Mouse (Mus musculus) ES-Bruce4 (cell line): Measurements from ENCODE around the gene Mon2. TPM values are rescaled to one million over a fixed set of nuclear protein-coding genes. Genes with fewer than 3 reads are reported as not detected.
"Not testable (repeated sequence)": the region's sequence is repeated elsewhere in the genome, so short reads cannot be mapped to it uniquely, and the experiment has no call there.

Source experiments
- H3K27ac ChIP-seq: 2 replicates; pipeline ENCODE4 v1.5.1; 2012; ENCODE audit warnings: low read length, inconsistent platforms; ENCODE audit not compliant: insufficient read depth
- H3K27me3 ChIP-seq: 2 replicates; pipeline ENCODE4 v1.6.1; 2012; ENCODE audit warnings: mild to moderate bottlenecking, low read length, inconsistent platforms; ENCODE audit not compliant: control insufficient read depth, poor library complexity, insufficient read depth, severe bottlenecking
- H3K36me3 ChIP-seq: 2 replicates; pipeline ENCODE4 v1.6.1; 2012; ENCODE audit warnings: inconsistent platforms, mild to moderate bottlenecking, low read length, moderate library complexity; ENCODE audit not compliant: control insufficient read depth, poor library complexity, insufficient read depth, severe bottlenecking
- H3K4me1 ChIP-seq: one replicate; pipeline ENCODE4 v1.8.1; 2011; ENCODE audit warnings: low read length; ENCODE audit not compliant: control insufficient read depth, insufficient read depth
- H3K4me3 ChIP-seq: 2 replicates; pipeline ENCODE4 v1.5.1; 2011; ENCODE audit warnings: low read depth, mild to moderate bottlenecking, low read length
- H3K9ac ChIP-seq: 2 replicates; pipeline ENCODE4 v1.6.1; 2012; ENCODE audit warnings: low read depth, mild to moderate bottlenecking, inconsistent platforms; ENCODE audit not compliant: poor library complexity, severe bottlenecking
- H3K9me3 ChIP-seq: replicated peaks from 2 replicates; pipeline ENCODE4 v1.6.1; 2012; ENCODE audit warnings: mild to moderate bottlenecking, low read length, inconsistent platforms; ENCODE audit not compliant: control insufficient read depth, poor library complexity, insufficient read depth, severe bottlenecking
- CTCF ChIP-seq: IDR thresholded peaks from one replicate; pipeline ENCODE4 v1.8.1; 2011; ENCODE audit warnings: low read depth, low read length
- EP300 ChIP-seq: IDR thresholded peaks from 2 replicates; pipeline ENCODE4 v1.6.1; 2011; ENCODE audit warnings: low read depth, low read length; ENCODE audit not compliant: insufficient read depth
- POLR2A ChIP-seq: IDR thresholded peaks from one replicate; pipeline ENCODE4 v1.8.1; 2011; ENCODE audit warnings: low read length; ENCODE audit not compliant: insufficient read depth
- polyA plus RNA-seq: library from polyadenylated mRNA; stranded (reverse); fragments of >200 nt; gene quantifications from 2 replicates; pipeline ENCODE4 v1.2.4, GENCODE M21; 2011; ENCODE audit warnings: low read depth; ENCODE audit not compliant: missing spikeins, insufficient read depth, insufficient read length

The Mon2 gene
- polyA plus RNA-seq, 1 experiment: 48.4 TPM

- no peak for TF ChIP-seq EP300
- TF ChIP-seq CTCF: no peak
- TF ChIP-seq POLR2A: no peak
- Histone ChIP-seq H3K27me3 (no peaks in the 10 kb centered on the region), H3K4me3 (no peak overlapping the region)
Observed at GRCm38 (mm10) chr10:122973241-122973640, 103.1 kb downstream of the Mon2 start.

GRCm38 (mm10) chr10:122970188-122970587, 106.1 kb downstream of the Mon2 start:
- Histone ChIP-seq H3K4me1 (no peaks in the 10 kb centered on the region), H3K27ac (no peak overlapping the region), H3K27me3 (no peaks in the 10 kb centered on the region), H3K9ac (no peak overlapping the region), H3K4me3 (no peak overlapping the region), H3K36me3 (no peaks in the 10 kb centered on the region), H3K9me3 (no peaks in the 10 kb centered on the region)
- TF ChIP-seq EP300: no peak
- no peak for TF ChIP-seq CTCF
- TF ChIP-seq POLR2A: no peak

More at GRCm38 (mm10) chr10:122973241-122973640, 103.1 kb downstream of the Mon2 start:
- H3K9me3 ChIP-seq: no peaks in the 10 kb centered on the region
- no peaks in the 10 kb centered on the region for H3K4me1 ChIP-seq
- H3K27ac ChIP-seq: no peak overlapping the region
- no peaks in the 10 kb centered on the region for H3K36me3 ChIP-seq
- H3K9ac ChIP-seq: no peak overlapping the region

GRCm38 (mm10) chr10:122966421-122966820, 109.9 kb downstream of the Mon2 start:
- H3K27me3 ChIP-seq: no peaks in the 10 kb centered on the region
- H3K4me3 ChIP-seq: no peak overlapping the region
- no peak for TF ChIP-seq CTCF
- TF ChIP-seq POLR2A: no peak
- no peak for TF ChIP-seq EP300
- peaks cover 2% of the 10 kb centered on the region for H3K4me1 ChIP-seq
- no peak overlapping the region for H3K27ac ChIP-seq
- H3K9ac ChIP-seq: no peak overlapping the region
- no peaks in the 10 kb centered on the region for H3K36me3 ChIP-seq
- H3K9me3 ChIP-seq: no peaks in the 10 kb centered on the region

- H3K4me3 ChIP-seq, H3K9me3 ChIP-seq, H3K27me3 ChIP-seq, H3K9ac ChIP-seq, H3K27ac ChIP-seq, H3K4me1 ChIP-seq, H3K36me3 ChIP-seq: not testable (repeated sequence)
Observed at GRCm38 (mm10) chr10:122965650-122966049, 110.7 kb downstream of the Mon2 start.

GRCm38 (mm10) chr10:122964241-122964636, 112.1 kb downstream of the Mon2 start:
- TF ChIP-seq POLR2A: no peak
- TF ChIP-seq EP300: no peak
- no peak for TF ChIP-seq CTCF
- Histone ChIP-seq H3K4me3 (no peak overlapping the region), H3K27me3 (no peaks in the 10 kb centered on the region), H3K27ac (no peak overlapping the region), H3K9me3 (no peaks in the 10 kb centered on the region), H3K4me1 (peaks cover 2% of the 10 kb centered on the region), H3K36me3 (no peaks in the 10 kb centered on the region), H3K9ac (no peak overlapping the region)

- H3K4me3 ChIP-seq: 0 out of 2 replicates have a peak overlapping the region, but pooled peaks have one; percentile 5
- H3K36me3 ChIP-seq: no peaks in the 10 kb centered on the region
- no peak overlapping the region for H3K9ac ChIP-seq
- no peak for TF ChIP-seq CTCF
- TF ChIP-seq EP300: no peak
- TF ChIP-seq POLR2A: no peak
- H3K4me1 ChIP-seq: peaks cover 2% of the 10 kb centered on the region
- H3K27ac ChIP-seq: no peak overlapping the region
- no peaks in the 10 kb centered on the region for H3K9me3 ChIP-seq
- H3K27me3 ChIP-seq: no peaks in the 10 kb centered on the region
Observed at GRCm38 (mm10) chr10:122963463-122964240, 112.7 kb downstream of the Mon2 start.
